Mouse (Mus musculus): Measurements from ENCODE around the gene Dop1a. TPM values are rescaled to one million over a fixed set of nuclear protein-coding genes. Genes with fewer than 3 reads are reported as not detected.

Gene Dop1a
- polyA plus RNA-seq, 1 experiment from 2014 or later = 7.2 TPM

DNA sequence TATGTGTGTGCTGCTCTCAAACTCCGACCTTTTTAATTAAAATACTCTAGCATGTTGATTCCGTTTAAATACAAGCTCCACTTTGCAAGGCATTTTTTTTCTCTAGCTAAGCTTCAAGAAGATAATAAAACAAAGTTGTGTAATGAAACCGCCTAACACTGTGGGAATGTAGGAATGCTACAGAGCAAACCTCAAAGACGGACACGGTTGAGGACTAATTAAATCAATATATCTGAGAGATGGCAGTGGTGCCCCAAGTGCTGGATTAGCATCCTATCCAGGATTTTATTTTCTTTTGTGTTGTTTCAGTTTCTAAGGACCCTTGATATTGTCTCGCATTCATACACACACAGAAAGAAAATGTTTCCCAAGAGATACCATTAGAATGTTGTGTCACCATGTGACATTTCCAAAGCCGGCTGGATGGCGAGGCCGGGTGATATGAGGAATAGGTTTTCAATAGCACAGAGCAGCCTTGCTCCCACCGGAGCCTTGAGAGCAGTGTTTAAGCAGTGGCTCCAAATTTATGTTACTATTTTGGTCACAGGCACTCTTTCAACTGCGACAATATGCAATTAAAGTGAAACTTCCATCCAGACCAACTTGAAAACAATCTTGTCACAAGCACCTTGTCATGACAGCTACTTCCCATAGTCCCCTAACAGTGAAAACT lies 28.5 kb upstream of the Dop1a start:
- Histone ChIP-seq H3K4me1 (replicated peaks; ENCODE audit: control insufficient read depth, insufficient read depth) (no peaks in the 10 kb centered on the region), H3K9ac (ENCODE audit: low read length) (no peak overlapping the region), H3K4me2 (replicated peaks; ENCODE audit: low read depth) (no peak overlapping the region), H3K27me3 (ENCODE audit: control insufficient read depth, insufficient read depth, low read length) (no peaks in the 10 kb centered on the region), H3K9me3 (ENCODE audit: control insufficient read depth, low read length) (no peaks in the 10 kb centered on the region), H3K36me3 (ENCODE audit: control insufficient read depth, insufficient read depth, low read length) (no peaks in the 10 kb centered on the region), H3K4me3 (ENCODE audit: low read depth, low read length) (no peak overlapping the region), H3K27ac (replicated peaks) (no peak overlapping the region)
- WGBS = 73% methylated on average over 11 of the region's 11 CpGs
- no peak for TF ChIP-seq EP300 (optimal IDR thresholded peaks at IDR 0.05)
- ATAC-seq (ENCODE audit: low FRiP score, low TSS enrichment) = no peak
- DNase-seq (ENCODE audit: low spot score) = no peak

DNA sequence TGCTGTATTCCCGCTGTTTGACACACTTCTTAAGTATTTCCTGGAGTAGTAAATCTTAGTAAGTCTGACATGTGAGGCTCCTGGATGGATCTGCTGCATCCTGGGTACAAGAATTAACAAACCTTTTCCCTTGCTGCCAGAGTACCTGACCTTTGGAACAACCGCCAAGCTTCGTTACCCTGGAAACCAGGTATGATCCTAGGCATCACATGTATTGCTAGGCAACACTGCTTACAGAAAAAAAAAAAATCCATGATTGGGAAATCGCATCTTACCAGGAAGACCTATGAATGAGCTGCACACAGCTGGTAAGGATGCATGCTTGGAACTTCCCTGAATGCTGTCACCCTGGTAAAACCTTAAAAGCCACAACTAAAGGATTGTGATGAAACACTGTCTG lies 24.7 kb upstream of the Dop1a start:
- DNase-seq (ENCODE audit: low spot score) (no peak), ATAC-seq (ENCODE audit: low FRiP score, low TSS enrichment) (no peak)
- WGBS = 63% methylated on average over 4 of the region's 4 CpGs
- Histone ChIP-seq H3K4me2 (replicated peaks; ENCODE audit: low read depth) (no peak overlapping the region), H3K4me1 (replicated peaks; ENCODE audit: control insufficient read depth, insufficient read depth) (no peaks in the 10 kb centered on the region), H3K27me3 (ENCODE audit: control insufficient read depth, insufficient read depth, low read length) (no peaks in the 10 kb centered on the region), H3K9me3 (ENCODE audit: control insufficient read depth, low read length) (no peaks in the 10 kb centered on the region), H3K27ac (replicated peaks) (no peak overlapping the region), H3K36me3 (ENCODE audit: control insufficient read depth, insufficient read depth, low read length) (no peaks in the 10 kb centered on the region), H3K4me3 (ENCODE audit: low read depth, low read length) (no peak overlapping the region), H3K9ac (ENCODE audit: low read length) (no peak overlapping the region)
- TF ChIP-seq CTCF (IDR thresholded peaks at IDR 0.05; ENCODE audit: low read depth) (no peak), EP300 (optimal IDR thresholded peaks at IDR 0.05) (no peak)

DNA sequence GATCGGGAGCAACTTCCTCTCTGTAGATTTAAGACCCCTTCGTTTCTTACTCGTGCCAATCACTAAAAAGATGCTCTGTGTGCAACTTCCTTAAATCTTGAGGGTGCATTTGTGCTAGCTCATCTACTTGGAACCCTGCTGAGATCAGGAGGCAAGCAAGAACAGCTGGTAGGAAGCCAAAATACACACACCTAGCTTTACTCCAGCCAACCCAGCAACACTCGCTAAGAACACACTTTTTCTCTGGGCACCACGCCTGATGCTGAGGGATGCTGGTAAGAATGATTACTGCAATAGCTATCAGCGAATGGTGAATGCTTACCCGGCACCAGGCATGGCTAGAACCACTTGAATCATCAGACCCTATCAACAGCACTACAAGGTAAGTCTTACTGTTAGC lies 20.1 kb upstream of the Dop1a start:
- TF ChIP-seq CTCF (IDR thresholded peaks at IDR 0.05; ENCODE audit: low read depth) = no peak
- TF ChIP-seq EP300 (optimal IDR thresholded peaks at IDR 0.05) = no peak
- WGBS = 78% methylated on average over 7 of the region's 7 CpGs

DNA sequence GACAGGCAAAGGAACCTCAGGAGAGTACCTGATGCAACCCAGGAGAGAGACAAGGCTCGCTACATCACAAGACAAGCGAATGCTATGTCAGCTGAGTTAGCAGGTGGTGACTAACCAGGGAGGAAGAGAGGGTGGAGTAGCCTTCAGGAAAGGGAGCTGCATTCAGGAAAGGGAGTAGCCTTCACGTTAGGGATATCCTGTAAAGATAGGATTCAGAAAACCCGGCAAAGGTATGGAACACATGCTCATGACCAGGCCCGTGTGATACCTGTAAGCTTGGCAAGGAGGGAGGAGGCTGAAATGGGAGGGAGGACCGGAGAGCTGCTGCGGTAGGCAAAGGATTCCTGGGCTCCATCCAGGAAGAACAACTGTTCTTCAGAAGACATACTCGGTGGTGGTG lies 19.5 kb upstream of the Dop1a start:
- Histone ChIP-seq H3K4me3 (ENCODE audit: low read depth, low read length) (no peak overlapping the region), H3K9me3 (ENCODE audit: control insufficient read depth, low read length) (no peaks in the 10 kb centered on the region), H3K9ac (ENCODE audit: low read length) (no peak overlapping the region), H3K4me2 (replicated peaks; ENCODE audit: low read depth) (no peak overlapping the region), H3K27ac (replicated peaks) (no peak overlapping the region), H3K27me3 (ENCODE audit: control insufficient read depth, insufficient read depth, low read length) (no peaks in the 10 kb centered on the region), H3K4me1 (replicated peaks; ENCODE audit: control insufficient read depth, insufficient read depth) (no peaks in the 10 kb centered on the region), H3K36me3 (ENCODE audit: control insufficient read depth, insufficient read depth, low read length) (no peaks in the 10 kb centered on the region)
- ATAC-seq (ENCODE audit: low FRiP score, low TSS enrichment) = no peak
- TF ChIP-seq CTCF (IDR thresholded peaks at IDR 0.05; ENCODE audit: low read depth) (no peak), EP300 (optimal IDR thresholded peaks at IDR 0.05) (no peak)
- 84% methylated on average over 7 of the region's 8 CpGs for WGBS
- DNase-seq (ENCODE audit: low spot score) = no peak

More for the DNA sequence above, 20.1 kb upstream of the Dop1a start:
- Histone ChIP-seq H3K4me2 (replicated peaks; ENCODE audit: low read depth) (no peak overlapping the region), H3K36me3 (ENCODE audit: control insufficient read depth, insufficient read depth, low read length) (no peaks in the 10 kb centered on the region), H3K9me3 (ENCODE audit: control insufficient read depth, low read length) (no peaks in the 10 kb centered on the region), H3K27ac (replicated peaks) (no peak overlapping the region), H3K4me1 (replicated peaks; ENCODE audit: control insufficient read depth, insufficient read depth) (no peaks in the 10 kb centered on the region), H3K4me3 (ENCODE audit: low read depth, low read length) (no peak overlapping the region), H3K9ac (ENCODE audit: low read length) (no peak overlapping the region), H3K27me3 (ENCODE audit: control insufficient read depth, insufficient read depth, low read length) (no peaks in the 10 kb centered on the region)
- DNase-seq (ENCODE audit: low spot score) (no peak), ATAC-seq (ENCODE audit: low FRiP score, low TSS enrichment) (no peak)

DNA sequence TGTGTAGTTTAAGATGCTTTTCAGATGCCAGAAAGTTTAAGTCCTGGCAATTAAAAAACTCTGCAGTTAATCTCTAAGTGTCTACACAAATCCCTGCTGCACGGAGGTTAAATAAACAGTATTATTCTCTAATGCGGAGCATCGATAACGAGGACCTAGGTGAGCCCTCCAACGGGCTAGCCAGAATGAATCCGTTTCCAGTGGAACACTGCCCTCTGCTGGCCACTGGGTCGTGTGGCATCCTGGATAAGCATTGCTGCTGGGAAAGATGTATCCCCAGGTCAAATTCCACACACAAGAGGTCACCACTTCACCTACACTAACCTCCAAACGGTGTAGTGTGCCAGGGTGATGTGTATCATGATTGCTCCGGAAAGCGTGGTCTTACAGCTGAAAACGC lies 17.4 kb upstream of the Dop1a start:
- DNase-seq (ENCODE audit: low spot score) (peak; percentile 79), ATAC-seq (ENCODE audit: low FRiP score, low TSS enrichment) (0 out of 2 replicates have a peak, but pooled peaks have one; percentile 71)
- H3K4me1 ChIP-seq (replicated peaks; ENCODE audit: control insufficient read depth, insufficient read depth) = no peaks in the 10 kb centered on the region
- H3K4me3 ChIP-seq (ENCODE audit: low read depth, low read length) = no peak overlapping the region
- H3K27me3 ChIP-seq (ENCODE audit: control insufficient read depth, insufficient read depth, low read length) = no peaks in the 10 kb centered on the region
- H3K9me3 ChIP-seq (ENCODE audit: control insufficient read depth, low read length) = no peaks in the 10 kb centered on the region
- no peak overlapping the region for H3K27ac ChIP-seq (replicated peaks)
- 4% methylated on average over 11 of the region's 11 CpGs for WGBS
- H3K4me2 ChIP-seq (replicated peaks; ENCODE audit: low read depth) = no peak overlapping the region
- no peaks in the 10 kb centered on the region for H3K36me3 ChIP-seq (ENCODE audit: control insufficient read depth, insufficient read depth, low read length)
- H3K9ac ChIP-seq (ENCODE audit: low read length) = no peak overlapping the region
- TF ChIP-seq EP300 (optimal IDR thresholded peaks at IDR 0.05) (no peak), CTCF (IDR thresholded peaks at IDR 0.05; ENCODE audit: low read depth) (peak; percentile 97)

DNA sequence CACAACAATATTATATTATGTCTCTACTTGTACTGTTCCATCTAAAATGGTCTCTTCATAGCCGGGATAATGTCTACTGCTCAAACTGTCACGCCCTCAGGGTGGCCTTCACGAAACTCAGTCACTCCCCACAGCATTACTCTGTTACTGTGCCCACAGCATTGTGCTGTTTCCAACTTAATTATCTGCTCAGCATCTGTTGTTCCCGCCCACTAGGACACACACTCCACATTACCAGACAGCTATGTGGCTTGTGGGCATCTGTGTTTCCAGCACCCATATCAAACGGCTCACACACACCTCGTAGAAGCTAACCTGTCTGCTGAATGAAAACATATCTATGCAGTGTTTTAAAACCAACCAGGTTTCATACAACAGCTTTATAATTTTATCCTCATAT lies 15.9 kb upstream of the Dop1a start:
- WGBS = 56% methylated on average over 6 of the region's 6 CpGs
- DNase-seq (ENCODE audit: low spot score) (no peak), ATAC-seq (ENCODE audit: low FRiP score, low TSS enrichment) (no peak)
- no peak overlapping the region for H3K4me3 ChIP-seq (ENCODE audit: low read depth, low read length)
- TF ChIP-seq EP300 (optimal IDR thresholded peaks at IDR 0.05) (no peak), CTCF (IDR thresholded peaks at IDR 0.05; ENCODE audit: low read depth) (no peak)
- H3K27me3 ChIP-seq (ENCODE audit: control insufficient read depth, insufficient read depth, low read length) = no peaks in the 10 kb centered on the region
- H3K27ac ChIP-seq (replicated peaks) = no peak overlapping the region
- no peak overlapping the region for H3K4me2 ChIP-seq (replicated peaks; ENCODE audit: low read depth)
- H3K9me3 ChIP-seq (ENCODE audit: control insufficient read depth, low read length) = no peaks in the 10 kb centered on the region
- no peaks in the 10 kb centered on the region for H3K4me1 ChIP-seq (replicated peaks; ENCODE audit: control insufficient read depth, insufficient read depth)
- no peaks in the 10 kb centered on the region for H3K36me3 ChIP-seq (ENCODE audit: control insufficient read depth, insufficient read depth, low read length)
- no peak overlapping the region for H3K9ac ChIP-seq (ENCODE audit: low read length)
